Mouse (Mus musculus): ENCODE results near the gene Stx8. TPM values are rescaled to one million over a fixed set of nuclear protein-coding genes. Genes with fewer than 3 reads are reported as not detected.
A peak's percentile ranks its signal among the peaks of the same experiment; 100 is the strongest.

The Stx8 gene
- polyA plus RNA-seq, 1 experiment from 2014 or later, result 48.6 TPM

DNA sequence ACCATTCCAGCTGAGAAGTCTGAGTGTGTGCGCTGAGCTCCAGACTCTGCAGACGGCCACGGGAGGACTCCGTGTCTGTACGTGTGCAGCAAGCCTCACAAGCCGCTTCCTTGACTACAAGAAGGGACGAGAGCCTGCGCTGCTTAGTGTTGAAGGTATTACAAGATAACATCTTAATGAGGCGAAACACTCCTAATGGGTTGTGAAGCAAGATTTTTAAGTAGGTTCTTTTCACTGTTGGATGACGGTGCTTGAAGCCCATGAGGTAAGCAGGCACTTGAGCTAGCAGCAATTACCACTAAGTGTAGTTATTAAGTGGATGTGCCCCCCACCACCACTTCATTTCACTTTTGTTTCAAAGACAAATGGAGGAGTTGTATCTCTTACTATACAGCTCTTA lies 101.8 kb downstream of the Stx8 start:
- no peak for TF ChIP-seq CTCF (IDR thresholded peaks at IDR 0.05; ENCODE audit: low read depth)
- 75% methylated on average over 10 of the region's 10 CpGs for WGBS
- Histone ChIP-seq H3K4me2 (no peak overlapping the region), H3K4me3 (ENCODE audit: low read depth, low read length) (no peak overlapping the region), H3K9me3 (ENCODE audit: low read depth, low read length) (no peaks in the 10 kb centered on the region), H3K27ac (ENCODE audit: low read depth) (no peak overlapping the region), H3K36me3 (ENCODE audit: insufficient read depth) (no peaks in the 10 kb centered on the region), H3K4me1 (ENCODE audit: insufficient read depth) (no peaks in the 10 kb centered on the region), H3K27me3 (ENCODE audit: insufficient read depth, low read length) (no peaks in the 10 kb centered on the region), H3K9ac (no peak overlapping the region)
- no peak for DNase-seq
- ATAC-seq (ENCODE audit: insufficient read depth), result no peak

DNA sequence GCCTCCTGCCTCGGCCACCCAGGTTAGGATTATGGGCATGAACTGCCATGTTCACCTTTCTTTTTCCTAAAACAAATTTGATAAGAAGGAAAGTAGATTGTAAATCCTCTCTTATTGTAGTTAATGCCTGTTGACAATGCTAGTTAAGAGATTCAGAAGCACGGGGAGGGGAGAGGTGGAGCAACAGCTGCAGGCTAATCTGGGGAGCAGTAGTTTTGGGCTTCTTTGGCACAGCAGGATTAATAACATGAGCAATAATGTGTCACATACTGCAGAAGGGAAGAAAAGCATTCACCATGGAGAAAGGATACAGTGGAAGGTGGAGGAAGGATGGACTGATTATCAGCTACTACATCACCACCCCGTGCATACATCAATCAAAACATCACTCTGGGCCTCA lies 104.1 kb downstream of the Stx8 start:
- 56% methylated on average over 3 of the region's 3 CpGs for WGBS
- no peak overlapping the region for H3K4me2 ChIP-seq
- 0 out of 2 replicates have a peak, but pooled peaks cover 4% of the 10 kb centered on the region for H3K4me1 ChIP-seq (ENCODE audit: insufficient read depth)
- no peaks in the 10 kb centered on the region for H3K36me3 ChIP-seq (ENCODE audit: insufficient read depth)
- H3K4me3 ChIP-seq (ENCODE audit: low read depth, low read length), result no peak overlapping the region
- no peak for DNase-seq
- ATAC-seq (ENCODE audit: insufficient read depth), result no peak
- H3K9ac ChIP-seq, result no peak overlapping the region
- no peak for TF ChIP-seq CTCF (IDR thresholded peaks at IDR 0.05; ENCODE audit: low read depth)
- no peak overlapping the region for H3K27ac ChIP-seq (ENCODE audit: low read depth)
- no peaks in the 10 kb centered on the region for H3K9me3 ChIP-seq (ENCODE audit: low read depth, low read length)
- H3K27me3 ChIP-seq (ENCODE audit: insufficient read depth, low read length), result no peaks in the 10 kb centered on the region

DNA sequence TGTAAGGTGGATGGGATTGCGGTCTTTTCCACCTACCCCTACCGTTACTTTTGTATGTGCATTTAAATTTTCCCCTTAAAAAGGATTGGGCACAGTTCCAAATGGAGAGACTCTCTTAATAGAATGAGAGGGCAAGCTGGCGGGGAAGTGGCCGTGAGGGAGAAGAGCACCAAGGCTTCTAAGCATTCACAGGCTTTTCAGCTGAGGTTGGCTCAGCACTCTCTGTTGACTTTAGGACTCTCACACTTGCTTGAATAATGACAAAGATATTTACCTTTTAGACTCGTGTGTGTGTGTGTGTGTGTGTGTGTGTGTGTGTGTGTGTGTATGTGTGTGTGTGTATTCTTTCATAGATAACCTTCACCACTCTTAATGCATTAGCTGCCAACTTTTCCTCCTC lies 105.8 kb downstream of the Stx8 start:
- no peaks in the 10 kb centered on the region for H3K36me3 ChIP-seq (ENCODE audit: insufficient read depth)
- WGBS, result 36% methylated on average over 5 of the region's 5 CpGs
- no peak overlapping the region for H3K4me2 ChIP-seq
- no peak overlapping the region for H3K27ac ChIP-seq (ENCODE audit: low read depth)
- H3K4me1 ChIP-seq (ENCODE audit: insufficient read depth), result 0 out of 2 replicates have a peak, but pooled peaks cover 4% of the 10 kb centered on the region
- no peak for ATAC-seq (ENCODE audit: insufficient read depth)
- no peak overlapping the region for H3K4me3 ChIP-seq (ENCODE audit: low read depth, low read length)
- TF ChIP-seq CTCF (IDR thresholded peaks at IDR 0.05; ENCODE audit: low read depth), result no peak
- H3K9me3 ChIP-seq (ENCODE audit: low read depth, low read length), result no peaks in the 10 kb centered on the region
- peak; percentile 60 for DNase-seq
- no peak overlapping the region for H3K9ac ChIP-seq
- no peaks in the 10 kb centered on the region for H3K27me3 ChIP-seq (ENCODE audit: insufficient read depth, low read length)

DNA sequence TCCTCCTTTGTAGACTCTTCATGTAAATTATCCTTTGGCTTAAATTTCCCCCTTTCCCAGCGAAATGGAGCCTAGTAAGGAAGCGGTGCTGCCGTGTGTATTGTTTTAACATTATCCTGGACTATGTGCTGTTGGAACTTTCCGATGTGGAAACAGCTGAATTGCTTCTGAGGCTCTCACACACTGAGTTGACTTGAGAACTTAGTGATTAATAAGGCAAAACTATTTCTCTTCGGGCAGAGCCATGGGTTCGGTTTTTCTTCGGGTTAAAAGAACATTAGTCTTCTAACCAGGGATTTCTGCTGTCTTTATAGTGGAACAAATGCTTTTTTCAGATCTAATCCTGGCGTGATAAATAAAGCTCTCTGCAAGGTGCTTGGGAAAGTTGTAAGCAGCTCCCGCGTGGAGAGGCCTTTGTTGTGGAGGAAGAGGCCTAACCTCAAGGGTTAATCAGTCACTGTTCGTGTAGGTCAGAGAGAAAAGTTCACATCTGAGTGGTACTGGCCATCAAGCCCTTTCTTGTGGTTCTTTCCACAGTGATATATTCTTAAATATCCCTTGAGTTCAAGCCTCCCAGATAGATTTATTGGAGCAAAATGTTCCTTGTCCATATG lies 106.7 kb downstream of the Stx8 start:
- Histone ChIP-seq H3K27me3 (ENCODE audit: insufficient read depth, low read length) (no peaks in the 10 kb centered on the region), H3K4me3 (ENCODE audit: low read depth, low read length) (no peak overlapping the region), H3K4me2 (no peak overlapping the region), H3K36me3 (ENCODE audit: insufficient read depth) (no peaks in the 10 kb centered on the region), H3K27ac (ENCODE audit: low read depth) (no peak overlapping the region), H3K4me1 (ENCODE audit: insufficient read depth) (0 out of 2 replicates have a peak, but pooled peaks cover 4% of the 10 kb centered on the region), H3K9ac (no peak overlapping the region), H3K9me3 (ENCODE audit: low read depth, low read length) (no peaks in the 10 kb centered on the region)
- no peak for DNase-seq
- WGBS, result 37% methylated on average over 11 of the region's 11 CpGs
- ATAC-seq (ENCODE audit: insufficient read depth), result no peak
- TF ChIP-seq CTCF (IDR thresholded peaks at IDR 0.05; ENCODE audit: low read depth), result no peak

DNA sequence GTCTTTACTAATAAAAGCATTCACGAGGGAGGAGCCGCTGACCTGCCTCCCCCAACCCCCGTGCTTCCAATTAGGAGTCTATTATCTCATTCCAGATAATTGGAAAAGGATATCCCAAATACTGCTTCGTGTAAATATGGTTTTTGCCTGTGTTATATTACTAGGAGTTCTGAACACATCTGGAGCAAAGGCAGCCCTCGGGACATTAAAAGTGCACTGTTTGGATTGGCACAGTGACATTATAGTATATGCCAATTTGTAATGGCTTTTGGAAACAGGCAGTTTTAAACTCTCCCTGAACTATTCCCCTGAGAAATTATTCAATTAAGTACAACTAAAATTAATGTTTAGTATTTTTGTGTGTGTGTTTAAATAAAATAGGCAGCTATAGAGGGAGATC lies 108.7 kb downstream of the Stx8 start:
- ATAC-seq (ENCODE audit: insufficient read depth) (no peak), DNase-seq (no peak)
- H3K4me1 ChIP-seq (ENCODE audit: insufficient read depth), result 0 out of 2 replicates have a peak, but pooled peaks cover 4% of the 10 kb centered on the region
- no peak overlapping the region for H3K27ac ChIP-seq (ENCODE audit: low read depth)
- no peak overlapping the region for H3K9ac ChIP-seq
- no peaks in the 10 kb centered on the region for H3K27me3 ChIP-seq (ENCODE audit: insufficient read depth, low read length)
- H3K4me3 ChIP-seq (ENCODE audit: low read depth, low read length), result no peak overlapping the region
- no peaks in the 10 kb centered on the region for H3K36me3 ChIP-seq (ENCODE audit: insufficient read depth)
- H3K4me2 ChIP-seq, result no peak overlapping the region
- TF ChIP-seq CTCF (IDR thresholded peaks at IDR 0.05; ENCODE audit: low read depth), result no peak
- 50% methylated on average over 5 of the region's 5 CpGs for WGBS
- no peaks in the 10 kb centered on the region for H3K9me3 ChIP-seq (ENCODE audit: low read depth, low read length)

DNA sequence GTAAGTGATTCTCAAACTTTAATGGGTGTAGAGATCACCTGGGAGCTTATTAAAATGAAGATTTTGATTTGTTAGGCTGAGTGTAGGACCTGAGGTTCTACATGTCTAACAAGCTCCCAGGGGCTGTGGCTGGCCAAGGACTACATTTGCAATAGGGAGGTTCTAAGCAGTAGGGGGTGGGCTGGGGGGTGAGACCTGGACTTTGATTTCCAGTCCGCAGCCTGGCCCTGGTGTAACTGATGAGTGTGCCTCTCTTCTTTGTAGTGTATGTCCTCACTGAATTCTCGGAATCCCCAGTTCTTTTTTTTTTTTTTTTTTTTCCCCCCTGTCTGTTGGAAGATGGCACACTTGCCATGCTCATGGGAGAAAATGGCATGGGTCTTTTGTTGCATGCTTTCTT lies 109.3 kb downstream of the Stx8 start:
- no peak overlapping the region for H3K9ac ChIP-seq
- no peaks in the 10 kb centered on the region for H3K9me3 ChIP-seq (ENCODE audit: low read depth, low read length)
- 0 out of 2 replicates have a peak, but pooled peaks cover 4% of the 10 kb centered on the region for H3K4me1 ChIP-seq (ENCODE audit: insufficient read depth)
- TF ChIP-seq CTCF (IDR thresholded peaks at IDR 0.05; ENCODE audit: low read depth), result no peak
- H3K4me3 ChIP-seq (ENCODE audit: low read depth, low read length), result no peak overlapping the region
- H3K27me3 ChIP-seq (ENCODE audit: insufficient read depth, low read length), result no peaks in the 10 kb centered on the region
- no peak overlapping the region for H3K4me2 ChIP-seq
- DNase-seq (no peak), ATAC-seq (ENCODE audit: insufficient read depth) (no peak)
- WGBS, result 69% methylated on average over 2 of the region's 2 CpGs
- H3K36me3 ChIP-seq (ENCODE audit: insufficient read depth), result no peaks in the 10 kb centered on the region
- no peak overlapping the region for H3K27ac ChIP-seq (ENCODE audit: low read depth)

DNA sequence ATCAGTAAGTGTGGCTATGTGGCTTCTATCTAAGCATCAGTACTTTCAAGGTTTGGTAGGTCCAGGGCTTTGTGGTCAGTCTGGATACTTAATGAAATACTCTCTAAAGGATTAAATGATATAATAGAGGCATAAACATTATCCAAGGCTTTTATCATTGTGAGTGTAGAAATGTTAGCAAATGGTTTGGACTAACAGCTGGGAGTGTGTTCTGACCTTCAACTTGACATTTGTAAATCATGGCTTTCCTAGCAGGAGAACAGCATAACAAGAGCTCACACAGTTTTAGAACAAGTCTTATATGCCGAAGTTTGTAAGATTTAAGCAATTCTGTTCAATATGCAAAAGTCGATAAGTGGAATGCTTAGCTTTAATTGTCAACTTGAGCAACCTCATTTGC lies 113.8 kb downstream of the Stx8 start:
- H3K36me3 ChIP-seq (ENCODE audit: insufficient read depth), result no peaks in the 10 kb centered on the region
- no peak overlapping the region for H3K27ac ChIP-seq (ENCODE audit: low read depth)
- H3K4me1 ChIP-seq (ENCODE audit: insufficient read depth), result no peaks in the 10 kb centered on the region
- H3K27me3 ChIP-seq (ENCODE audit: insufficient read depth, low read length), result no peaks in the 10 kb centered on the region
- WGBS, result 86% methylated on average over 2 of the region's 2 CpGs
- TF ChIP-seq CTCF (IDR thresholded peaks at IDR 0.05; ENCODE audit: low read depth), result no peak
- DNase-seq (no peak), ATAC-seq (ENCODE audit: insufficient read depth) (no peak)
- no peak overlapping the region for H3K4me2 ChIP-seq
- no peak overlapping the region for H3K9ac ChIP-seq
- no peaks in the 10 kb centered on the region for H3K9me3 ChIP-seq (ENCODE audit: low read depth, low read length)
- H3K4me3 ChIP-seq (ENCODE audit: low read depth, low read length), result no peak overlapping the region
